Mouse (Mus musculus) hindbrain, embryonic 10.5 days (tissue): ENCODE data around the gene C1qtnf4. TPM values are rescaled to one million over a fixed set of nuclear protein-coding genes. Genes with fewer than 3 reads are reported as not detected.

Source experiments
- DNase-seq: peaks from one replicate; pipeline ENCODE4 v3.0.0-alpha.2; 2017; ENCODE audit warnings: low spot score
- H3K27ac ChIP-seq: fragments of 300-500 bp; sonication (generic); 2 replicates; pipeline ENCODE4 v1.5.1; 2016; ENCODE audit warnings: mild to moderate bottlenecking, moderate library complexity
- H3K27me3 ChIP-seq: fragments of 300-500 bp; sonication (generic); 2 replicates; pipeline ENCODE4 v1.6.1; 2016; ENCODE audit warnings: mild to moderate bottlenecking; ENCODE audit not compliant: poor library complexity, insufficient read depth, severe bottlenecking
- H3K36me3 ChIP-seq: fragments of 300-500 bp; sonication (generic); 2 replicates; pipeline ENCODE4 v1.6.1; 2016; ENCODE audit warnings: mild to moderate bottlenecking, moderate library complexity
- H3K4me1 ChIP-seq: fragments of 300-500 bp; sonication (generic); replicated peaks from 2 replicates; pipeline ENCODE4 v1.6.1; 2016; ENCODE audit warnings: mild to moderate bottlenecking
- H3K4me3 ChIP-seq: fragments of 300-500 bp; sonication (generic); 2 replicates; pipeline ENCODE4 v1.5.1; 2016; ENCODE audit warnings: mild to moderate bottlenecking, moderate library complexity
- H3K9me3 ChIP-seq: fragments of 300-500 bp; sonication (generic); 2 replicates; pipeline ENCODE4 v1.6.1; 2016; ENCODE audit warnings: mild to moderate bottlenecking, moderate library complexity
- WGBS: fragments of 180-500 bp; shearing (Covaris S2); methylation state at CpG from one replicate; pipeline ENCODE4 v1.1.7; 2016; 5-methylcytosine and 5-hydroxymethylcytosine counted together
- polyA plus RNA-seq: library from polyadenylated mRNA; unstranded; fragments of >200 nt; fragmentation: Nextera tagmentation; extraction: Ambion mirVana; gene quantifications from 2 replicates; pipeline ENCODE4 v1.2.1, GENCODE M21; 2016

Gene C1qtnf4
- polyA plus RNA-seq, 1 experiment from 2014 or later, result 9.6 TPM

DNA sequence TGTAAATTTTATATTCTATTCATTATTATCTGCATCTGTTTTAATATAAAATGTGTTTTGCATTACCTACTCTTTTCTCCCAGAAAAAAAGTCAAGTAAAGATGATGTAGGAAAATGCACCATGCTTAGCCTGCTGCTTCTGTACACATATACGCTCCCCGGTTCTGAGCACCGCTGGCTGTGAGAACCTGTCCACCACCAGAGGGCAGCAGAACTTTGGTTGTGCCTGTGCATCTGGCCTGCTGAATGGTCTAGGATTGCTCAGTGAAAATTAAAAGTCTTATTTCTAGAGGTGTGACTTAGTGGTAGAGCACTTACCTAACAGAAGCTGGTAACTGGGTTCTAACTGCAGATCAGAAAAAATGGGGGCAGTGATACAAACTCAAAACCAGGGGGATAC lies 19.1 kb upstream of the C1qtnf4 start:
- peak; percentile 75 for DNase-seq
- Histone ChIP-seq H3K4me1 (no peaks in the 10 kb centered on the region), H3K36me3 (peaks cover 76% of the 10 kb centered on the region), H3K27ac (no peak overlapping the region), H3K4me3 (no peak overlapping the region), H3K9me3 (no peaks in the 10 kb centered on the region), H3K27me3 (no peaks in the 10 kb centered on the region)
- WGBS, result 37% methylated on average over 3 of the region's 3 CpGs

DNA sequence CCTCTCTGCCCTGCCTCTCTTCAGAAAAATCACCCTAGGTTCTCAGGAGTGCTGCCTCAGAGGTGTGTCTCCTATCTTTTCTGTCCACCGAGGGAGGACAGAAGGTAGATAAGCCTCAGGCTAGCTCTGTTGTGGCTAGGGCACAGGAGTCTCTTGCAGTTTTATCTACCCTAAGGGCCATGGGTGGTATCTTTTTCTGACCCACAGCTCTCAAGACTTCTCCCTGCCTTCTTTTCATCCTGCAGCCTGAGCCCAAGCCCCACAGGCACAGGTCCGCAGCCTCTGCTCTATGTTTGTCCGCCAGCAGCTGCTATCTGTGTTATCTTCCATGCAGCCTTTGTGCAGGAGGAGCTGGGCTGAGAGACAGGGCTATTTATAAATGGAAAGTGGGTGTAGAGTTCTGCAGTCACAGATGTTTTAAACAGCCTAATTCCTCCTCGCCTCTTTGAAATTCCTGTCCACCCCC lies 15.5 kb upstream of the C1qtnf4 start:
- Histone ChIP-seq H3K4me3 (no peak overlapping the region), H3K4me1 (no peaks in the 10 kb centered on the region), H3K36me3 (peaks cover 39% of the 10 kb centered on the region), H3K27me3 (no peaks in the 10 kb centered on the region), H3K27ac (0 out of 2 replicates have a peak overlapping the region, but pooled peaks have one; percentile 36), H3K9me3 (no peaks in the 10 kb centered on the region)
- DNase-seq, result no peak
- 57% methylated on average over 4 of the region's 4 CpGs for WGBS

DNA sequence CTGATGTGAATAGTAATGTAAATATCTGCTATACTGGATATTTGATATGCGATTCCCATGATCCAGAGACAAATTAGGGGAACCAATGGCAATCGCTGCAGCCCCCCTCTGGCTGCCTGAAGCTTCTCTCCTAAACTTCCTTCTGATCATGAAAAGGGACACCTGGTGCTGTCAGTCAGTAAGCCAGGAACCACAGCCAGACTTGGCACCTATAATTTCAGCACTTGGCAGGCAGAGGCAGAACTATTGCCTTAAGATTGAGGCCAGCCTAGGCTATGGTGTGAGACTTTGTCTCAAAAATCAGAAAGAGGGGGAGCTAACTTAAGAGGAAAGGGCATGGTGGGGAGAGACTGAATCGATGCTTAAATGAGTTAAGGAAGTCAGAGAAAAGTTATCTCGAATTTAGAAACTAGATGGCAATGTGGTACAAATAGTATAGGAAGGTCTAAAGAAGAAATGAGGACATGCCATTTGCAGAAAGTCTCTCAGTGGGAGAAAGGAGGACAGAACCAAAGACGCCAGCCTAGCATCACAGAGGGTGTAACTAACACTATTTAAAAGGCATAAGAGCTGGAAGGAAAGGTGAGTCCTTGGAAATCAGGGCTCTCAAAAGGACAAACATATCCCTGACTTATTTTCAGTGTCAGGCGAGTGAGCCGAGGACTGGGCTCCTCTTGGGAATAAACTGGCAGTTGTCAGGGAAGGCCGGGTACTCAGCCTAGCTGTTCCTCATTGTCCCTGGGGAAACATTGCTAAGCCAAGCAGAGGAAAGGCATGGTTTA lies 14.3 kb upstream of the C1qtnf4 start:
- no peaks in the 10 kb centered on the region for H3K4me1 ChIP-seq
- no peak for DNase-seq
- H3K27ac ChIP-seq, result no peak overlapping the region

DNA sequence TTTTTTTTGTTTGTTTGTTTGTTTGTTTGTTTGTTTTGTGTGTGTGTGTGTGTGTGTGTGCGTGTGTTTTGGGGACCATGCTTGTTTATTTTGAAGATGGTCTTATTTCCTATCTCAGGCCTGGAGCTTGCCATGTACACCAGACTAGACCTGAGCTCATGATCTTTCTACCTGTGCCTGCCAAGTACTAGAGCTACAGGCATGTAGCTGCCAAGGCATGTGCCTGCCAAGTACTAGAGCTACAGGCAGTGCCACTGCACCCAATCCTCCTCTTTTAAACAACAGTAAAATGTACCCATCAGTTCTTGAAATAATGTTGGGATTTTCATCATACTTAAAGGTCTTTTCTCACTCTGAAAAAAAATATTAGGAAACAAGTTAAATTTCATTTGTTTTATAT lies 11.6 kb upstream of the C1qtnf4 start:
- Histone ChIP-seq H3K36me3 (0 out of 2 replicates have a peak, but pooled peaks cover under 1% of the 10 kb centered on the region), H3K9me3 (no peaks in the 10 kb centered on the region), H3K27ac (no peak overlapping the region), H3K4me1 (no peaks in the 10 kb centered on the region), H3K27me3 (peaks cover under 1% of the 10 kb centered on the region; the same call in 1 of the 2 replicates), H3K4me3 (no peak overlapping the region)
- 95% methylated on average over 1 of the region's 1 CpGs for WGBS
- DNase-seq, result no peak

More for the DNA sequence above, 14.3 kb upstream of the C1qtnf4 start:
- 69% methylated on average over 8 of the region's 8 CpGs for WGBS
- Histone ChIP-seq H3K36me3 (peaks cover 27% of the 10 kb centered on the region), H3K9me3 (no peaks in the 10 kb centered on the region), H3K27me3 (no peaks in the 10 kb centered on the region), H3K4me3 (no peak overlapping the region)

DNA sequence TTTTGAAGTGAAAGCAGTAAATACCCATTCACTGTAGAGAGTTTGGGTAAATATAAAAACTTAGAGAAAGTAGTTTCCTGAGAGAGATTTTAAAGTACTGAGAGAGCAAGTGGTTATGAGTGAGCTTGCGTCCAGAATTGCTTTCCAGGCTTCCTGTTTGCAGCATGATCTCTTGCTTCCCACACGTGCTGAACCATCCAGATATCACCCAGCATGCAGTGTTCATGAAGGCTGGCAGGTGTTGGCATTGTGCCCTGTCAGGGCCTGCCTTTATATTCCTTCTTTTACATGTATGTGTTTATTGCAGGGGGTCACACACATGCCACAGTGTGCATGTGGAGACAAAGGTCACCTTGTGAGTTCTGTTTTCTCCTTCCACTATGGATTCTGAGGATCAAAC lies 10.4 kb upstream of the C1qtnf4 start:
- DNase-seq, result no peak
- Histone ChIP-seq H3K4me1 (0 out of 2 replicates have a peak, but pooled peaks cover 8% of the 10 kb centered on the region), H3K27me3 (peaks cover 12% of the 10 kb centered on the region), H3K4me3 (no peak overlapping the region), H3K36me3 (no peaks in the 10 kb centered on the region), H3K9me3 (no peaks in the 10 kb centered on the region), H3K27ac (no peak overlapping the region)
- 78% methylated on average over 2 of the region's 2 CpGs for WGBS

DNA sequence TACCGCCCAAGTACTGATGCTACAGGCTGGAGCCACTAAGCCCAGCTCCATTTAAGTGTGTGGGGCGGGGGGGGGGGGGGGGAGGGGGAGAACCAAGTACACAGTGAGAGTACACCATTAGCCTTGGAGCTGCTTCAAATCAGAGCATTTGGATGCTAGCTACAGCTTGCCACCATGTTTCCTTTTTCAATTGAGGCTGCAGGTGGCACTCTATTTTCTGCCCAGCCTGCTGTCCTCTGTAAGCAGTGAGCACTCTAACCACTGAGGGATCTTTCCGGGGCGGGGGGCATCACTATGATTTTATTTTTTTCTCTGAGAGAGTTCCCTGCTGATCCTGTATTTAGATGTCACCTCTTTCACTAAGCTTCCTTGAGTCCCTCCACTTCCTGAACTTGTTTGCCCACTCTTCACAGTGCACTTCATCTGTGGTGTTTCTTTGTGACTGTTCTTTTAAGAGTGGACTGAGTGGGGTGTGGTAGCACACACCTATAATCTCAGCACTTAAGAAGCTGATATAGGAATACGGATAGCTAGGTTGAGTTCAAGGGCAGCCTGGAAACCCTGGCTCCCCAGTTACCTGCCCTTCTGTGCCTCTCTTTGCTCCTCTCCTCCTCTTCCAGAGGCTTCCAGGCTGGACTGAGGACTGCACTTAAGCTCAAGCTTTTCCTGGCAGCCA lies 7.9 kb upstream of the C1qtnf4 start:
- WGBS, result 54% methylated on average over 5 of the region's 5 CpGs
- no peak overlapping the region for H3K4me3 ChIP-seq
- H3K27me3 ChIP-seq, result peaks cover 17% of the 10 kb centered on the region
- H3K36me3 ChIP-seq, result no peaks in the 10 kb centered on the region
- 0 out of 2 replicates have a peak, but pooled peaks cover 8% of the 10 kb centered on the region for H3K4me1 ChIP-seq
- DNase-seq, result no peak
- no peaks in the 10 kb centered on the region for H3K9me3 ChIP-seq
- H3K27ac ChIP-seq, result no peak overlapping the region

DNA sequence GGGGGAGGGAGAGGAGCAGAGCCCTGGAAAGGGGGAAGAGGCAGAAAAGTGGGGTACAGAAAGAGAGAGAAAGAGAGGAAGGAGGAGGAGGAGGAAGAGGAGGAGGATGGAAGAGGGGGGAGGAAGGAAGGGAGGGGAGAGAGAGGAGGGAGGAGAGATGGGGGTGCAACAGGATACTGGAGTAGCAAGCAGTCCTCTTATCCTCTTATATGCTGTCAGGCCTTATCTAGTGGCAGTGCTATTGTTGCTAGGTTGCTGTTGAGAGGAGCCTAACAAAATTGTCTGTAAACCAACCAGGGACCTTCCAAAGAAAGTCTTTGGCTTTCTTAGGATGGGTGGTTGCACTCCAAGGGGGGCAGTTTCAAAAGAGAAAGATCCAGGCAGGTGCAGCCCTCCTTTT lies 6.2 kb upstream of the C1qtnf4 start:
- Histone ChIP-seq H3K9me3 (no peaks in the 10 kb centered on the region), H3K4me1 (0 out of 2 replicates have a peak, but pooled peaks cover 8% of the 10 kb centered on the region), H3K27me3 (peaks cover 25% of the 10 kb centered on the region), H3K4me3 (no peak overlapping the region), H3K27ac (no peak overlapping the region), H3K36me3 (no peaks in the 10 kb centered on the region)
- DNase-seq, result no peak

DNA sequence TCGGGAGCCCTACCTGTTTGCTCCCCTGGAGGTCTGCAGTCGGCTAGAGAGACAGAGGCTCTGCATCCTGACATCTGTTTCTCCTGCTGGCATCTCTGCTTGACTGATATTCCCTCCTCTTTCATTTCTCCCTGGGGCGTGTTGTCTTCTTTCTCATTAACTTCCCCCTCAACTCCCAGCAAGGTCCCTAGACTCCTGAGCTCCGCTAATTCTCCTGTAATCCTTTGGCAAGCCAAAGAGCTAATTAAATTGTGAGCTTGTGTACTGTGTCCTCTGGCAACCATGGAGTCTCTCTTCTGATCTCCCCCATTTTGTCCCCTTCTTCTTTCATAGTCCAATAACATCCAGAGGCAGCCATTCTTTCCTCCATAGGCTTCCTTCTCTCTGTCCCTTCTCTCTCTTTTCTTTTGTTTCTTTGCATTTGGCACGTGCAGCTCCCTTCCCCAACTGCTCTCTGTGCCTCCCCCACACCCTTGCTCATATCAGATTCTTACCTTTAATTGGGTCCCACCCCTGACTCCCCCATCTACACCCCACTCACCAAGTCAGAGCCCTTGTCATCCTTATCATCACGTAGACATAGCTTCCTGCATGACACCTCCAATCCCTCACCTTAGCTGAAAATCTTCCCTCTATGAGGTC lies 5.4 kb upstream of the C1qtnf4 start:
- H3K4me3 ChIP-seq, result no peak overlapping the region
- H3K4me1 ChIP-seq, result peaks cover 16% of the 10 kb centered on the region
- H3K27ac ChIP-seq, result no peak overlapping the region
- H3K36me3 ChIP-seq, result no peaks in the 10 kb centered on the region
- no peak for DNase-seq
- H3K9me3 ChIP-seq, result no peaks in the 10 kb centered on the region
- peaks cover 34% of the 10 kb centered on the region for H3K27me3 ChIP-seq
- WGBS, result 24% methylated on average over 6 of the region's 6 CpGs

DNA sequence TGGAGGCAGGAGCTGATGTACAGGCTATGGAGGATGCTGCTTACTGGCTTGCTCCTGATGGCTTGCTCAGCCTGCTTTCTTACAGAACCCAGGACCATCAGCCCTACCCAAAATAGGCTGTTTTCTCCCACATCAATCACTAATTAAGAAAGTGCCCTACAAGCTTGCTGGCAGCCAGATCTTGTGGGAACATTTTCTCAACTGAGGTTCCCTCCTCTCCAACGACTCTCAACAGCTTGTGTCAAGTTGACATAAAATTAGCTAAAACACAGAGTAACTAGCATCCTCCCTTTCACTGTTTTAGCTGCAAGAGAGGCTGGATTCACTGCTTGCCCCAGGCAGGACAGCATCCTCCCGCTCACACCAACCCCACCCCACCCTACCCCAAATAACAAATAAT lies 3.8 kb upstream of the C1qtnf4 start:
- Histone ChIP-seq H3K27me3 (peaks cover 49% of the 10 kb centered on the region), H3K4me3 (no peak overlapping the region), H3K27ac (no peak overlapping the region), H3K4me1 (peaks cover 31% of the 10 kb centered on the region), H3K36me3 (no peaks in the 10 kb centered on the region), H3K9me3 (no peaks in the 10 kb centered on the region)
- WGBS, result 82% methylated on average over 2 of the region's 2 CpGs
- no peak for DNase-seq

DNA sequence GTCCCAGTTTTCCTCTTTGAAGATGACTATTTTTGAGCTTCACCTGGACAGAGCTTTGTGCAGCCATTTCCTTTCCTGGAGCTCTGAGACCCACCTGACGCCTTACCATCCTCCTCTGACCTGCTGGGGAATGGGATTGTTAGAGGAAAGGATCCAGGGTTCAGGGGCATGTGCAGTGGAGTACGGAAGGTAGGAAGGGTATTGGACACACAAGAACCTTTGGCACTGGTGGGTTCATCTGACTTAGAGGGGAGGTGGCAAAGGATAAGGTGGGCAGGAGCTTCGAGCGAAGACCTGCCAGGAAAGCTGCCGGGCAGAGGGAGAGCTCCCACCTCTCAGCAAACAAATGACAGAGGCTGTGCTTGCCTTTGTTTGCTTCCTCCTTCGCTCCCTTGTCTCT lies 776 bp downstream of the C1qtnf4 start:
- peak; percentile 15 for DNase-seq
- H3K27ac ChIP-seq, result peak overlapping the region; percentile 53; the same call in 1 of the 2 replicates
- H3K9me3 ChIP-seq, result no peaks in the 10 kb centered on the region
- H3K27me3 ChIP-seq, result peaks cover 79% of the 10 kb centered on the region
- peaks cover 40% of the 10 kb centered on the region for H3K4me1 ChIP-seq
- WGBS, result 13% methylated on average over 6 of the region's 6 CpGs
- H3K4me3 ChIP-seq, result peak overlapping the region; percentile 65
- H3K36me3 ChIP-seq, result no peaks in the 10 kb centered on the region

DNA sequence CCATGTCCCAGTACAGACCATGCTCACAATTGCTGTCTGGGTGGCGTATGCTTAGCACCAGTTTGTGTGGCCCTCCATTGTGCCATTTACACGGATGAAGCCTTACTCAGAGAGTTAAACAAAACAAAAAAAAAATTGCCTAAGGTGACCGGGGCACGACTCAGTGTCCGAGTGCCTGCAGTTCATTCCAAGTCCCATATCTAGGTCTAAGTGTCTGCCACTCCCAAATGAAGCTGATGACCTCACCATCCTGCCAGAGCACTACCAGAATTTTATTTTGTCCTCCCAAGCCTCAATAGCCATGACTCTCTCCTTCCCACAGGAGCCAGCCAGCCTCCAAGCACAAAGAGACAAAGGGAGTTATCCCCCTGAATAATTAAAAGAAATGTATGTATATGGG lies 2.0 kb downstream of the C1qtnf4 start:
- Histone ChIP-seq H3K27me3 (peaks cover 91% of the 10 kb centered on the region), H3K4me1 (peaks cover 40% of the 10 kb centered on the region), H3K36me3 (peaks cover 3% of the 10 kb centered on the region), H3K27ac (no peak overlapping the region), H3K4me3 (no peak overlapping the region), H3K9me3 (no peaks in the 10 kb centered on the region)
- WGBS, result 68% methylated on average over 5 of the region's 5 CpGs
- DNase-seq, result no peak

DNA sequence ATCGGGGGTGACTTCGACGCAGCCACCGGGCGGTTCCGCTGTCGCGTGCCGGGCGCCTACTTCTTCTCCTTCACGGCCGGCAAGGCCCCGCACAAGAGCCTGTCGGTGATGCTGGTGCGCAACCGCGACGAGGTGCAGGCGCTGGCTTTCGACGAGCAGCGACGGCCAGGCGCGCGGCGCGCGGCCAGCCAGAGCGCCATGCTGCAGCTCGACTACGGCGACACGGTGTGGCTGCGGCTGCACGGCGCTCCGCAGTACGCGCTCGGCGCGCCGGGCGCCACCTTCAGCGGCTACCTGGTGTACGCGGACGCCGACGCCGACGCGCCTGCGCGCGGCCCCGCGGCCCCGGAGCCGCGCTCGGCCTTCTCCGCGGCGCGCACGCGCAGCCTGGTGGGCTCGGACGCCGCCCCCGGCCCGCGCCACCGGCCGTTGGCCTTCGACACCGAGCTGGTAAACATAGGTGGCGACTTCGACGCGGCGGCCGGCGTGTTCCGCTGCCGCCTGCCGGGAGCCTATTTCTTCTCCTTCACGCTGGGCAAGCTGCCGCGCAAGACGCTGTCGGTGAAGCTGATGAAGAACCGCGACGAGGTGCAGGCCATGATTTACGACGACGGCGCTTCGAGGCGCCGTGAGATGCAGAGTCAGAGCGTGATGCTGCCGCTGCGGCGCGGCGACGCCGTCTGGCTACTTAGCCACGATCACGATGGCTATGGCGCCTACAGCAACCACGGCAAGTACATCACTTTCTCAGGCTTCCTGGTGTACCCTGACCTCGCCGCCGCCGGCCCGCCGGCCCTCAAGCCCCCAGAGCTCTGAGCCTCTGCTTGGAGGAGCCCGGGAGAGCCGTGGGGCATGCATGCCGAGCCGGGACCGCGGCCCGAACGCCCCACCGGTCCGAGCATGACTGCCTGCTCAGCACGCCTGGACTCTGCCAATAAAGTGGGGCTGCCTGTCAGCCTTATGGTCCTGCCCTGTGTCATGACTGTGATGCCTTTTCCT lies 4.2 kb downstream of the C1qtnf4 start:
- 5% methylated on average over 133 of the region's 133 CpGs for WGBS
- Histone ChIP-seq H3K9me3 (no peaks in the 10 kb centered on the region), H3K4me1 (peaks cover 37% of the 10 kb centered on the region), H3K4me3 (peak overlapping the region; percentile 55), H3K27me3 (peaks cover 78% of the 10 kb centered on the region), H3K36me3 (peaks cover 22% of the 10 kb centered on the region), H3K27ac (peak overlapping the region; percentile 74)
- peak; percentile 56 for DNase-seq
